ENCODE assay signal across 17 mouse cellular contexts in the genomic region with DNA sequence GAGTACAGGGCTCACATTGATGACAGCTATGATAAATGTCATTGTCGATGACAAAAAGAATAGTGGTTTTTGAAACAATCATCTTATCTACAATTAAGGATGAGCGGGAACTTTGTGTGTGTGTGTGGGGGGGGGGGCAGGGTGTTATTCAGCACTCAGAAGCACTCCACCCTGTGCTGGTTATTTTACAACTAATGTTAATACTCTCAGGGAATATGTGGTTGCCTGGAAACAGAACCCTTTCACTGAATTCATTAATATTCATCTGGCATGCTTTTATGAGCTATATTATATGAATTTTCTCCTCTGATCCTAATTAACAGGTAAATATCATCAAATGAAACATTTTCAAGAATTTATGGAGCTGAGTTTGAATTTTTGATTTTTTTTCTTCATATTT.
"Had no signal": no experiment of that assay in that cellular context is flagged by ENCODE, and none has a peak within 500 bp of the region (broad histone marks: within the 10 kb centered on the region; RNA-seq: fewer than 3 reads in every experiment).

No protein-coding gene starts in this region.

- H3K9ac ChIP-seq: liver, postnatal 0 days; lung, embryonic 15.5 days; midbrain, embryonic 15.5 days; neural tube, embryonic 12.5 days had no signal

- H3K27ac ChIP-seq: lung, embryonic 15.5 days; macrophage; midbrain, embryonic 15.5 days; neural tube, embryonic 12.5 days had no signal

- H3K4me1 ChIP-seq: lung, embryonic 15.5 days; midbrain, embryonic 15.5 days; neural tube, embryonic 12.5 days had no signal

- ATAC-seq: liver, postnatal 0 days; lung, postnatal 0 days; midbrain, embryonic 15.5 days had no signal

- H3K4me2 ChIP-seq: lung, embryonic 15.5 days; midbrain, embryonic 11.5 days; midbrain, embryonic 15.5 days; neural tube, embryonic 12.5 days had no signal

- DNase-seq: liver, postnatal 0 days; lung, adult 2 months; lung, postnatal 14 days; lung, postnatal 36 days; right cerebral cortex, postnatal 25 days; right cerebral cortex, postnatal 4 days; spleen, adult 18-20 months; thymus, adult 18-20 months; thymus, postnatal 14 days; thymus, postnatal 36 days had no signal

- H3K9me3 ChIP-seq: lung, embryonic 15.5 days; megakaryocyte, embryonic 14.5 days; midbrain, embryonic 15.5 days; neural tube, embryonic 12.5 days had no signal

- H3K4me3 ChIP-seq: lung, embryonic 15.5 days; megakaryocyte, embryonic 14.5 days; midbrain, embryonic 15.5 days; neural tube, embryonic 12.5 days had no signal

- H3K27me3 ChIP-seq: lung, embryonic 15.5 days; megakaryocyte, embryonic 14.5 days; midbrain, embryonic 15.5 days; neural tube, embryonic 12.5 days had no signal

- H3K36me3 ChIP-seq: lung, embryonic 15.5 days; midbrain, embryonic 15.5 days; neural tube, embryonic 12.5 days had no signal
